Mouse (Mus musculus) mature B cell (primary cell): Measurements from ENCODE around the gene Selenon.

Experiments
- in situ Hi-C: fragments of 300-500 bp; cut with MboI; formaldehyde crosslinking; loops from 2 replicates; pipeline ENCODE4 v1.14.3; 2019

Selenon gene

DNA sequence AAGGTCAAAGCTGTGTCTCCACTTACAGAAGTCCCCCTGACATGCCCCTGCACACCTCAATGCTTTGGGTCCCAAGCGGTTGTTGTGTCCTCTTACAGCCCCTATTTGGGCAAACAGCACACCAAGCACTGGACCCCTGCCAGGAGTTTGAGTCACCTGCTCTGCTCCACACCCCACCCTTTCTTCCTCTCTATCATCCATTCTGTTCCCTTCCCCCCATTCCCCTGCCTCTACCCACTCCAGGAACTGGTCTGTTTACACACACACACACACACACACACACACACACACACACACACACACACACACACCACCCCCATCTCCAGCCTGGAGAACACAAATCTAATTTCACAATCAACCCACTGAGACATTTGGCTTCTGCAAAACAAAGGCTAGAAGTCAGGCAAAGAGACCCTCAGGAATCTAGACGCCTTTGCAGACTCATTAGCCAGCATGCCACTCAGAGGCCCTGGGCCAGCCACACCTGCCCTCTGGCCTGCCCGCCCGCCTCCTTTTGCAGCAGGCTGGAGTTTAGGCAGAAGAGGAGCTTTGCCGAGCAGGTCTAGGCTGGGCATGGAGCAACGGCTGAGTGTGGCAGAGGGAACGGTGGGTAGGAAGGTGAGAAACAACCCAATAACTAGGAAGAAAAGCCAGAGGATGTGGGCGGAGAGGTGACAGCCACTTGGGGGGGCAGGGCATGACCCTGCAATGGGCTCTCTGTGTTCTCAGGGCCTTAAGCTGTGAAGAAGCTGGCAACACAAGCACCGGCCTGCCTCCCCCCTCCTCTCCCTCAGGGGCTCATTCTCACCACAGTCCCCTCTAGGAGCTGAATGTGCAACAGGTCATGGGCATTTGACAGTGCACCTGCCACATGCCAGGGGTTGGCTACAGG is 4.9 kb downstream of the Selenon start:
- in situ Hi-C loops = loop anchor here (5.0 kb wide), 1 partner anchor 165 kb away; no protein-coding TSS in a partner anchor

DNA sequence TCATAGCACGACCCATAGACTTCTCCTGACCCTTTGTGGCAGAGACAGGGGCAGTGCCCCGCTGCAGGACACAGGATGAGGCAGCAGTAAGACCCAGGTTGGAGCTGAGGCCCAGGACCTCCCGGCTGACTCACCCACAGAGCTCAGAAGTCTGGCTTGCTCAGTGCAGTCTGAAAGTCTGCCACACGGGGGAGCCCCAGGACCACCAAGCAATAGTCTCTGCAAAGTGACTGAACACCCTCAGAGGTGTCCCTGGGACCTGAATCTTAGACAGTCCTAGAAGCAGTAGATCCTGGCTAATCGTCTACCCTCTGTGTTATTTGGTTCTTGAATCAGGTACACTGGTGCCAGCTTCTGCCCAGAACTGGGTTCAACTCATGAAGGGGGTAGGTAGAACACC is 8.7 kb downstream of the Selenon start:
- in situ Hi-C loops = no loop called here

DNA sequence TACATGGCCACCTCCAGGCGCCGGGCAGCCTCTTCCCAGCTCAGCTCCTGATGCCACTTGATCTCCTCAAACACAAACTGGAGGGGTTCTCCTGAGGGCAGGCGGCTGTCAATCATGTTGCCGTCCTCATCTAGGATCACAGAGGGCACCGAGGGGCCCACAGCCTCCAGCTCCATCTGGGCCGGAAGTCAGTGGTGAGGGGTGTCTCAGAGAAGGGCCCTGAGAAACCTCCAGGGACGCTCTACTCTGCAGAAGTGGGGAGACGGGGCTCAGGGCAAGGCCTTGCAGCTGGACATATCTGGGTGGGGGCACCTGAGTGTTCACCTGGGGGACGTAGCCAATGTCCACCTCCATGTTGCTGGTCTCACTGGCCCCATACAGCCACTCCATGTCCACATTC is 9.2 kb downstream of the Selenon start:
- in situ Hi-C loops = no loop called here

DNA sequence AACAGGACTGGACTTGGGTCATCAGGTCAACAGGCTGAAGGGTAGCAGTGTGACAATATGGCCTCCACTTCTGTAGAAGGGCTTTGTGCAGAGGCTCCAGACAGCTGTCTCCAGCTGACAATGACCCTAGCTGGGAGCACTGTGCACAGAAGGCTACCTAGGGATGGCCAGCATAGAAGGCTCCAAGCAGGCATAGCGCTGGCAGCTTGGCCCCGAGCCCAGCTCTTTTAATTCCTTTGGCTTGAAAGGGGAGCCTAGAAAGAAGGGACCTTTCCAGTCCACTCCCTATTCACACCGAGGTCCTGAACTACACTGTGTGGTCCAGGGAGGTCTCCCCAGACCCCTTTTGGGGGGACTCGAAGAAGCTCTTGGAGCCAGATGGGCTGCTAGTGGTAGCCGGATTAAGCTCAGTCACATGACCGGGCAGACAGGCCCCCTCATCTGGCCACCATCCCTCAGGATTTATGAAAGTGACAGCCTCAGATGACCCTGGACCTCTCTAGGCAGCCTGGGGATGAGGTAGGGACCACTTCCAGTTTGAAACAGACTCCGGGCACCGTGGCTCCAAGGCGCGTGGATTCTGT is 12.9 kb downstream of the Selenon start:
- in situ Hi-C loops = no loop called here

DNA sequence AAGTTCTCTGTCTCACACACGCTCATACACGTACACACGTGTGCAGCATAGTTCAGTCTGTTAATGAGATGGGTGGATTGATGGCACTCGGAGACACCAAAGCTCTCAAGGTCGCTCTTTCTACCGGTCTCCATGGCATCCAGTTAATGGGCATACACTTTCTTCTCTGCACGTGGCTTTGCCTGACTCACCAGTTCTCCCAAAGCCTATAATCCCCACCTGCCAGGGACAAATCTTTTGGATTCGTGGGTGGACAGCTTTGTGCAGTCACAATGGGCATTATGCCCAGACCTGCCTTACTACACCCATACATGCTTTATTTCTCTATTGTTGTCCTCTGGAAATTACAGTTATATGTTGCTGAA is 16.2 kb downstream of the Selenon start:
- in situ Hi-C loops = no loop called here

DNA sequence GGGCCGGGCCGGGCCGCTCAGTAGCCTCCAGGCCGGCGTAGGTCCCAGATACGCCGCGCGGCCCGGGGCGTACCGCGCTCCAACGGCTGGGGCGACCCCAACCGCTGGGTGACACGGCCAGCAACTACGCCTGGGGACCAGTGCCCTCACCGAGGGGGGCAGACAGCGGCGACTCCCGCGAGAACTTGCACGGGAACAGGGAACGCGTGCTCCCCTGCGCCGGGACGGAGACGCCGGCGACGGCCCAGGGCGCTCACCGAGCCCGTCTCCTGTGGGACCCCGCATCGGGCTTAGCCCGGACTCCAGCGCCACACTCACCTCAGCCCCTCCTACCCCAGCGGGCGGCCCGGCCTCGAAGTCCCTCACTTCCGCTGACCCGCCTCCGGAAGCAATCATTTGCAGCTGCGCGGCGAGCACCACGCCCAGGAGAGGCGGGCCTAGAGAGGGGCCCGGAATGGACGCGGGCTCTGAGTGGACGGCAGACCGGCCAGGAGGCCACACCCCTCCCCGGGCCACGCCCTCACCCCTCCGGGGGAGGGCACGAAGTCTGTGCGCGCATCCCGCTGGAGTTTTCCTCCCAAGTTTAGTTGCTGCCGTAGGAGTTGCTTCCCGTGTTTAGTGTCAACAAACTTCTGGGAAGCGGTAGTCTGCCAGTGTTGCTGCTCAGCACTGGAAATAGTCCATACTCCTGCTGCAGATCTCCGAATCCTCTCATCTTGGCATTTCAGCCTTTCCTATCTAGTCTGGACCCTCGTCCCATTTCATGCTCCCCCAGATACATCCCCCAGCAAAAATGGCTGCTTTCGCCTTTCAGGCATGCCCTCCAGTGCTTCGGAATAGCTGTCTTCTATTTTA is 16.8 kb downstream of the Selenon start, which contains the start of gene Mtfr1l:
TSS of gene Mtfr1l (minus strand) at position 456 of the 855 bp plus-strand sequence.
- in situ Hi-C loops = no loop called here

DNA sequence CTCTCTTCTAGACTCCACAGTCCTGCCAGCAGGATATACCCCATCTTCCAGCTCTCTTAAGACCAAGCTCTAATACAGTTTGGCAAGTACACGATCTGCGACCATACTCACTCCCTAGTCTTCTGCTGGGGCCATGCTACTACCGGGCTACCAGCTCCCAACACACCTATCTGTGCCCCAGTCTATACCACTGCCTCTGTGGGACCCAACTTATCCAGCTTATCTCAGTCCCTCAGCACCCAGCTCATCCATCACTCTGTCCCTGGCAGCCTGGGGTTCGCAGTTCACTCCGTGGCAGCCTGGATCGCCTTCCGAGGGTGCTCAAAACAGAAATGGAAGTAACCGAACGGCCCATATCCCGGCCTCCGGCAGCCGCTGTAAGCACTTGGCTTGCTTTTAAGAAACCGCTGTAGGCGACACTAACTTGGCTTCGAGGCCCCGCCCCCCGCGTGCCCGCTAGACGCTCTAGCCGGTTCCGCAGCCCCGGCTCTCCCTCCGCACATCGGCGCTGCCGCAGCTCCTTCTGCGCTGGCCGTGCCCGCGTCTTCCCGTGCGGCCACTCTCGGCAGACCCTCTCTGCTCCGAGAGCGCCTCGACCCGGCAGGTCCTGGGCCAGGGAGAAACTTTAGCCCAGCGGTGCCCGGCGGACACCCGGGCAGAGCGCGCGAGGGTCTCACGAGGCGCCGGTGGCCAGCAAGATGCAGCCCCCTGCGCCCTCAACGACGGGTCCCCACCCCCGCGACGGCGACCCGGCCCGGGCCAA is 17.7 kb downstream of the Selenon start:
- in situ Hi-C loops = no loop called here

DNA sequence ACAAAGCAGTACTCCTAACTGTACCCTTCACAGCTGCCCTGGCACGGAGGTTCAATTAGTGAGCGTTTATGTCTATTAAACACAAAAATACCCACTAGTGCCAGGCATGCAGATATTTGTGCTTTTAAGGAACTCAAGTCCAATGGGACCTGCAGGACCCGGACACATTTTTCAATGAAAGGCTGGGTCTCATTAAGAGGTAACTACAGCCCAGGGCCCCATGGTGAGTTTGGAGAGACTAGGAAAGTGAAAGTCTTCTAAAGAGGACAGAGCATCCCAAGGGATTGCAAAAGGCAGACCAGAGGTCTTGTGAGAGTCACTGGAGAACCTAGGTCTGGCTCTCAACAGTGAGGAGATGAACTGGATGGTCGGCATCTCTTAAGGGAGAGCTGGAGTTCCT is 18.5 kb downstream of the Selenon start:
- in situ Hi-C loops = no loop called here

DNA sequence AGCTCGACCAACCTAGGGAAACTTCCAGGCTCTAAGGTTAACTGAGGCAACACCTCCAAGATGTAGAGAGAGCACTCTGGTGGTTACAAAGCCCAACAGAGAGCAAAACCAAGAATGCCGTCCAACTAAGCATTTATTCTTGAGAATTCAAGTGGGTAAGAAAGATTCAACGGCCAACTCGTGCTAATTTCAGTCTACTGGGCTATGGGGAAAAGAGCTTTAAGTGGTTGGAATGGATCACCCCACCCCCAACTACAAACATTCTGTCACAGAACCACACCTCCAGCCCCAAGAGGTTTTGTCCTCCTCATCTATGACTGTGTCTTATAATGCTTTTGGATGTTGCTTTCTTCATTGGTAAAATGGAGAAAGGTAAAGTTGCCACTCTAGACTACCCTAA is 19.0 kb downstream of the Selenon start:
- in situ Hi-C loops = no loop called here

DNA sequence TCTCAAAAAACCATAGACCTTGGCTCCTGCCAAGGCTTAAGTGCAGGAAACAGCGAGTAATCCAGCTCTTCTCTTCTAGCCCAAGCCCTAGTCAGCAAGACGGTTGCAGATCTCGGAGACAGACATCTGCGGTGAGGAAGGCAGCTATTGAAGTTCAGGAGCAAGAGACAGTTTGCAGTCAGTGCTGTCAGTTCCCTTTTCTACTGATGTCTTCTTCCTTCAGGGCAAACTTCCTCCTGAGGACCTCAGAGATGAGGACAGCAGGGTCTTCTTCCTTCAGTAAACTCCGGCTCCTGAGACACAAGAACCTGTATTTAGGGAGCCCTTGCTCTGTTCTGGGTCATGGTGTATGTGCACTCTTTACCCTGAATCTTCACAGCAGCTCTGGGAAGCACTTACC is 25.7 kb downstream of the Selenon start:
- in situ Hi-C loops = no loop called here

DNA sequence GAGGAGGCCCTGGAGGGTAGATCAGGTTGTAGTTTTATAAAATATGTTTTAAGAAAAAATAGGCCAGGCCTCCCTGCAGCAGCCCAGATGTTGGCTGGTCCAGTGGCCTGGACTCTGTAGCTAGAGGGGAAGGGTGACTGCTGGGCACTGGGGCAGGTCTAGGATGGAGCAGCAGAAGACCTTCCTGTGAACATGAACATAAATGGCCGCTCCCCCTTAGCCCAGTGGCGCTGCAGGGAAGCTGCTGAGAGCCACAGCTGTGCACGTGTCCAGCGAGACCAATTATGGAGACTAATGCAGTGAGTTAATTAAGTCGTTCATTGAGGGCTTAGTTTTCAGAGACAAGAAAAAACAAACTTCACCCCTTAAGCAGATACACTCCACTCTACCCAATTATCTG is 26.2 kb downstream of the Selenon start:
- in situ Hi-C loops = no loop called here

DNA sequence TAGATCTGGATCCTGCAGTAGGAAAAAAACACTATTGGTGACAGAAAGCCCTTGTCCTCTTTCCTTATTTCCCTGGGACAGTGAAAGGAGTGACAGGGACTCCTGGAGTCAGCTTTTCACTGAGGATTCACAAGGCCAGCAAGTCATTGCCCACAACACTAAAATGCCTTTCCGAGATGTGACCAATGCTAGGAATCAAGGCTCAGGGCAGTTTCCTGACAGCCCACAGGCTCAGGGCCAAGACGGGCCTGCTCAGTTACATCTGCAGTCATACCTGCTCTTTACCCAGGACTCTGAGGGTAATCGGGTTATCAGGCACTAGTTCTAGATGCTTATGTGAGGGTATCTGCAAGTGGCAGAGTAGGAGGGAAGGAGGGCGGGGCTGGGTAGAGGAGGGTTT is 28.5 kb downstream of the Selenon start:
- in situ Hi-C loops = no loop called here

DNA sequence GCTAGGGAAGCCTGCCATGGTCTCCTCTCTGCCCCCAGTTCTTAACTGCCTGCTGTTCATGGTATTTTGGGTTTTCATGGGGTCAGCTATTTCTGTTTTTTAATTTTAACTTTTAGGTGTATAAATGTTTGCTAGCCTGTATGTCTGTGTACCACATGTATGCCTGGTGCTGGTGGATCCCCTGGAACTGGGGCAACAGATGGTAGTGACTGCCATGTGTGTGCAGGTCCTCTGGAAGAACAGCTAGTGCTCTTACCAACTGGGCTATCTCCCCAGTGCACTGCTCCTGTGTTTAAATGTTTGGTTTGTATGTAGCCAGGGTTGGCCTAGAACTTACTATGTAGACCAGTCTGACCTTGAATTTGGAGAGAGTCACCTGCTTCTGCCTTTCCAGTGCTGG is 32.7 kb downstream of the Selenon start:
- in situ Hi-C loops = no loop called here

DNA sequence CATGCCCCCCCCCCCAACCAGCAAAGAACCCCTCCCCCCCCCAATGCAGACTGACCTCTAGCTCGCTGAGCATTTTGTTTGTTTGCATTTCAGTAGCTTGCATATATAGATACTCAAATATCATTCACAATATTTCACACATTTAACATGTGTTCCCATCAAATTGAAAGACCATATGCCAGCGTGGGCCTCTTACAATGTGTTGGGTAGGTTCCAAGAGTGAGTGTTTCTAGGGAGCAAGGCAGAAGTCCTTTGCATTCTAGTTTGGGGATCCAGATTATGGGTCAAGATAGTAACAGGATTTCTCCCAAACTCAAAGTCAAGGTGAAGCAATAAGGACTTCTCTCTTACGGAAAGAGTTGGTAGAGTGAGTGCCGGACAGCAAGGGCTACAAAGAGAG is 33.4 kb downstream of the Selenon start:
- in situ Hi-C loops = no loop called here

DNA sequence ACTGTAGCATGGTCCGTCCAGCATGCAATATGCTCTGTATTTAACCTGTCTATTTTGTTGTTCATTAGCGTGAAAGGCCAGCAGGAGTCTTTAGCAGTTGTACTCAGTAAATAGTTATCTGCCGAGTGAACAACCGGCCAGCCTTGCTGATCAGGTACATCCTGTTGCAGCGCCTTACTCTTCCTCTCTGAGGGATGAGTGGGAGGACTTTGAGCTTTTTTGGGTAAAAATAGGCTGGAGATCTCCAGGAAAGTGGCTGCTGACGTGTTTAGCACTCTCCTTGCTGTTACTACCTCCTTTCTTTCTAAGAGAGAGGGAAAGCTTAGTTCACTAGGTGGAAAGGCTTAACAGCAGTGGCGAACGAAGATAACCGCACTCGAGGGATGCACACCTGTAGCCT is 34.2 kb downstream of the Selenon start:
- in situ Hi-C loops = no loop called here

DNA sequence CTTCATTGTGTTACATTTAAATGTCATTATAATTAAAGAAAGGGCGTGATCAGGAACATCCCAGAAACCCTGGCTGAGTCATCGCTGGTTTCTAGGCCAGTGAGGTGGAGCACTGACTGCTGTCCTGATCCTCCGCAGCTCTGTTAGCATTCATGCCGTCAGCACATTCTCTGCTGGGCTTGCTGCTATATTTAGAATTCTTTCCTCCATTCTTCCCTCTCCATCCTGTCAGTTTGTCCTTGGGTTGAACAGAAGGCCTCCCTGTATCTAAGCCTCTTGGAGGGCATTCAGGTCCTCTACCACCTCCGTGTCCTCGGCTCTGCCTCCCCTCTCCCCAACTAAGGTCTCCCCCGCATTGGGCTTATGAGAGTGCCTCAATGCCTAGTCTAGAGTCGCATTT is 35.0 kb downstream of the Selenon start:
- in situ Hi-C loops = no loop called here

DNA sequence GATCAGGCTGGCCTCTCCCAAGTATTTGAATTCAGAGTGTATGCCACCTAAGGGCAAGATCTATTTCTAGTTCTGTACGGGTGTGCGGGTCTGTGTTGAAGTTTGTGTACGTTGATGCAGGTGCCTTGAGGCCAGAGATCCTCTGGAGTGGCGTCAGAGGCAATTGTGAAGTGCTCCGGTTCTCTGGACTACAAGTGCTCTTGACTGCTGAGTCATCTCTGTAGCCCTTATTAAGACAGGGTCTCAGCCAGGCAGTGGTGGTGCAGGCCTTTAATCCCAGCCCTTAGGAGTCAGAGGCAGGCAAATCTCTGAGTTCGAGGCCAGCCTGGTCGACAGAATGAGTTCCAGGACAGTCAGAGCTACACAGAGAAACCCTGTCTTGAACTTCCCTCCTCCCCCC is 36.4 kb downstream of the Selenon start:
- in situ Hi-C loops = no loop called here

DNA sequence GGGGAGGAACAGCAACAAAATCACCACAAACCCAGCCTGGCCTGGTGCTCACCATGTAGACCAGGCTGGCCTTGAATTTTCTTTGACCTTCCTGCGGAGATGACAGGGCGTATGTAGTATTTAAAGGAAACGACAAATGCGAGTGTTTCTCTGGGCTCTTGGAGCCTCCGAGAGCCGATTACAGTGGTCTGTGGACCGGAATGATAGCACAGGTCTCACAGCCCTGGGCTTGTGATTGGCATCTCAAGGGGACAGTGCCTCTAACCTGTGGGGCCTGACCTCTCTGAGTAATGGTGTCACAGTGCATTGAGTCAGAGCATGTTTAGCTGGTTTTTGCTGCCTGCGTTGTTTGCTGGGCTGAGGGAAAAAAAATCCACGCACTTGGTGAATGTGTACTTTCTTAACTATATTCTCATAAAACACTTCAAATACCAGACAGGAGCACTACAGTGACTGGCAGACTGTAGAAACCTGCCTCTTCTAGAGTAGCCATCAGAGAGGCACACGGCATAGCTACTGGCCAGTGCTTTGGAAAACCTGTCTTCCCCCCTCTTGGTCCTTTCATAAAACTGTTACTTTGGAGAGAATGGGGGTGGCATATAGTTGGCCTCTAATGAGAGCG is 37.5 kb downstream of the Selenon start:
- in situ Hi-C loops = no loop called here

DNA sequence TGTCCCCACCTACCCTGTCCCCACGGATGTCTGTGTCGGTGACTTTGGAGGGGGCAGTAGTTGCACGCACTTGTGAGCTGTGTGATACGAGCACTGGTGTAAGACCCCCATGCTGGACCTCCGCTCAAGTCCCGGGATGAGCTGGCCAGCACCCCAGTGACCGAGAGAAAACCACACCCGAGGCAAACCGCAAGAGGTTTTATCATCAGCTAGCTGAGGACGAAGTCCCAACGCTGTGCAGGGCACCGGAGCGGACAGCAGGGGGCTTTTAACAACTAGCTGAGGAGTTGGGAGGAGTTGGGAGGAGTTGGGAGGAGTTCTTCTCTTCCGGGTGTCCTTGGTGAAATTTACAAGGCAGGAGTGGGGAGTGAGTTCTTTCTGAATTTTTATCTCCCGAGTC is 39.2 kb downstream of the Selenon start:
- in situ Hi-C loops = no loop called here

DNA sequence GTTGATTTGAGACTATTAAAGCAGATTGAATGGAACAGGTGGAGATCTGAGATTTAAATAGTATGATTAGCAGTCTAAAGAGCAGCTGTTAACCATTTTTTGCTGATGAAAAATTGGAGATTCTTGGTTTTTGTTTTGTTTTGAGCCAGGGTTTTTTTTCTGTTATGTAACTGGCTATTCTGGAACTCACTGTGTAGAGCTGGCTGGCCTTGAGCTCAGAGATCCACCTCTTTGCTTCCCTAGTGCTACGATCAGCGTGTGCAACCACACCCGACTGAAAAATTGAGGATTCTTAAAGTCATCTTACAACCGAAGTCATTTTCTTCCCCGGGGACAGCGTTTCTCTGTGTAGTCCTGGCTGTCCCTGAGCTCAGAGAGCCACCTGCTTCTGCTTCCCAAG is 40.2 kb downstream of the Selenon start:
- in situ Hi-C loops = no loop called here

DNA sequence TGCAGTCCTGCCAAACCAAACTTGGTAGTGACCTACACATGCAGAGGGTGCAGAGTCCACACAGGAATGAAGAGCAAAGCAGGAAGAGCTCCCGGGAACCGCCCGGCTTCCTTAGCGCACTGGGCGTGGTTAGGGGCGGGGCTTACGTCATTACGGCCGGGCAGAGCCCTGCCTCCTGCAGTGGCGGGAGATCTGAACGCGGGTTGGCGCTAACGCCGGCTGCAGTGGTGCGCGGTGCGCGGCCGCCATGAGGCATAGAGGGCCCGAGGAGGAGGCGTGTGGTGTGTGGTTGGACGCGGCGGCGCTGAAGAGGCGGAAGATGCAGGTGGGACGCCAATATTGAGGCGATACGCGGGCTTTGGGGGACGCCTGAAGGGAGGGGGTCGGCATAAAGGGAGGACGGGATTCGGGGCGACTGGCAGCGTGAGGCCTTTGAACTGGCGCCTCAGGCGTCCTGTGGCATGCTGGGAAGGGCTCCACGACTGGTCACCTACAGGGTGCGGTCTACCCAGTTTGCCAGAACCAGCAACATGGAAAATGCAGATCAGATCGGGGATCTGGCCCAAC is 41.0 kb downstream of the Selenon start, which contains the start of gene Aunip:
TSS of gene Aunip (plus strand) at position 155 of the 567 bp plus-strand sequence.
- in situ Hi-C loops = no loop called here
